Mouse (Mus musculus) heart, postnatal 25 days (tissue): ENCODE measurements around the gene Lrp1. TPM values are rescaled to one million over a fixed set of nuclear protein-coding genes. Genes with fewer than 3 reads are reported as not detected.

Source experiments
- DNase-seq: peaks from one replicate; pipeline ENCODE4 v3.0.0; 2022; ENCODE audit warnings: low spot score
- intact Hi-C: fragments of 180-260 bp; cut with DNase I; formaldehyde crosslinking; loops from one replicate; pipeline ENCODE4 v1.15.1; 2025
- total RNA-seq, 2 experiments: library from RNA; stranded (reverse); gene quantifications; 2 replicates each; pipeline ENCODE4 v1.2.3; 2021

The Lrp1 gene
- total RNA-seq, 2 experiments from 2014 or later, result 70.7 to 90.2 TPM

- DNase-seq, result no peak
- intact Hi-C loops, result no loop called here
These were observed 22.3 kb downstream of the Lrp1 start for GRCm38 (mm10) chr10:127598607-127599006.

GRCm38 (mm10) chr10:127597311-127597901 lies 23.5 kb downstream of the Lrp1 start:
- DNase-seq, result no peak
- intact Hi-C loops, result no loop called here

GRCm38 (mm10) chr10:127596321-127596941 lies 24.5 kb downstream of the Lrp1 start:
- intact Hi-C loops, result no loop called here
- no peak for DNase-seq

GRCm38 (mm10) chr10:127594930-127595715 lies 25.8 kb downstream of the Lrp1 start:
- no peak for DNase-seq
- intact Hi-C loops, result no loop called here

- intact Hi-C loops, result no loop called here
- no peak for DNase-seq
These were observed 26.5 kb downstream of the Lrp1 start for GRCm38 (mm10) chr10:127594405-127594804.

GRCm38 (mm10) chr10:127592850-127593249 lies 28.1 kb downstream of the Lrp1 start:
- DNase-seq, result no peak
- intact Hi-C loops, result no loop called here

- intact Hi-C loops, result no loop called here
- no peak for DNase-seq
These were observed 28.5 kb downstream of the Lrp1 start for GRCm38 (mm10) chr10:127592423-127592822.

- DNase-seq, result no peak
These were observed 29.4 kb downstream of the Lrp1 start for GRCm38 (mm10) chr10:127591514-127591913.

GRCm38 (mm10) chr10:127590831-127591451 lies 30.0 kb downstream of the Lrp1 start:
- no peak for DNase-seq
- intact Hi-C loops, result no loop called here

More at GRCm38 (mm10) chr10:127591514-127591913, 29.4 kb downstream of the Lrp1 start:
- intact Hi-C loops, result no loop called here

GRCm38 (mm10) chr10:127590256-127590655 lies 30.7 kb downstream of the Lrp1 start:
- DNase-seq, result no peak
- intact Hi-C loops, result no loop called here

GRCm38 (mm10) chr10:127587776-127588175 lies 33.2 kb downstream of the Lrp1 start:
- intact Hi-C loops, result no loop called here
- no peak for DNase-seq

- intact Hi-C loops, result no loop called here
- no peak for DNase-seq
These were observed 34.7 kb downstream of the Lrp1 start for GRCm38 (mm10) chr10:127586209-127586608.

- intact Hi-C loops, result no loop called here
- no peak for DNase-seq
These were observed 35.4 kb downstream of the Lrp1 start for GRCm38 (mm10) chr10:127585598-127585997.

- intact Hi-C loops, result no loop called here
- no peak for DNase-seq
These were observed 37.3 kb downstream of the Lrp1 start for GRCm38 (mm10) chr10:127583649-127584048.

GRCm38 (mm10) chr10:127581291-127581690 lies 39.7 kb downstream of the Lrp1 start:
- intact Hi-C loops, result no loop called here
- DNase-seq, result no peak

GRCm38 (mm10) chr10:127577982-127578381 lies 43.0 kb downstream of the Lrp1 start:
- DNase-seq, result no peak
- intact Hi-C loops, result loop anchor here (10.0 kb wide), 1 partner anchor 357 kb away; no protein-coding TSS in a partner anchor

GRCm38 (mm10) chr10:127577156-127577555 lies 43.8 kb downstream of the Lrp1 start:
- intact Hi-C loops, result loop anchor here (10.0 kb wide), 1 partner anchor 358 kb away; no protein-coding TSS in a partner anchor
- no peak for DNase-seq

GRCm38 (mm10) chr10:127576381-127576961 lies 44.5 kb downstream of the Lrp1 start:
- intact Hi-C loops, result loop anchor here (10.0 kb wide), 1 partner anchor 358 kb away; no protein-coding TSS in a partner anchor
- peak; percentile 38 for DNase-seq

- DNase-seq, result no peak
- intact Hi-C loops, result loop anchor here (10.0 kb wide), 1 partner anchor 359 kb away; no protein-coding TSS in a partner anchor
These were observed 45.2 kb downstream of the Lrp1 start for GRCm38 (mm10) chr10:127575741-127576140.

GRCm38 (mm10) chr10:127572281-127572680 lies 48.7 kb downstream of the Lrp1 start:
- intact Hi-C loops, result loop anchor here (10.0 kb wide), 1 partner anchor 363 kb away; no protein-coding TSS in a partner anchor
- no peak for DNase-seq
